Mouse (Mus musculus) liver, adult (tissue): ENCODE data around the gene Btbd17.

ENCODE experiments used
- GATA4 ChIP-seq: IDR thresholded peaks from 2 replicates; pipeline ENCODE4 v1.6.1; 2014; ENCODE audit warnings: mild to moderate bottlenecking, low read length; ENCODE audit not compliant: insufficient replicate concordance

The Btbd17 gene

DNA sequence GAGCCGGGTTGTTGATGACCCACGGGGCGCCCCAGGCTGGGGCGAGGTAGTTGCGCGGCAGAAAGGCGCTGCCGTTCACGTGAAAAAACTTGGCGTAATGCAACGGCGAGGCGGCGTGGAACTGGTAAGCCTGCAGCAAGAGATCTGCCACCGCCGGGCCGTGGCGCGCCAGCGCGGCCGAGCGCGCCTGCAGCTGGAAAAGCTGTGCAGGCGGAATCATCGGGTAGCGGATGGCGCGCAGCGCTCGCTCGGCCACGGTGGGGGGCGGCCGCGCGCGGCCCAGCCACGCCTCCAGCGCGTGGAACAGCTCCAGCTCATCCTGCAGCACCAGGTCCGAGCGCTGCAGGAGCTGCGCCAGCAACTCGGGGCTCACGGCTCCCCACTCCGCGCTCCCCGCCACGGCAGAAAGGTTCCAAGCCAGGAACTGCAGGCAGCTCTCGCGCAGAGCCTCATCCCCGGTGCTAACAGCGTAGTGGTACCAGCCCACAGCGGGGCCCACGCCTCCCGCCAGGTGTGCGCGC, 3.8 kb downstream of the Btbd17 start:
- TF ChIP-seq GATA4 = no peak

DNA sequence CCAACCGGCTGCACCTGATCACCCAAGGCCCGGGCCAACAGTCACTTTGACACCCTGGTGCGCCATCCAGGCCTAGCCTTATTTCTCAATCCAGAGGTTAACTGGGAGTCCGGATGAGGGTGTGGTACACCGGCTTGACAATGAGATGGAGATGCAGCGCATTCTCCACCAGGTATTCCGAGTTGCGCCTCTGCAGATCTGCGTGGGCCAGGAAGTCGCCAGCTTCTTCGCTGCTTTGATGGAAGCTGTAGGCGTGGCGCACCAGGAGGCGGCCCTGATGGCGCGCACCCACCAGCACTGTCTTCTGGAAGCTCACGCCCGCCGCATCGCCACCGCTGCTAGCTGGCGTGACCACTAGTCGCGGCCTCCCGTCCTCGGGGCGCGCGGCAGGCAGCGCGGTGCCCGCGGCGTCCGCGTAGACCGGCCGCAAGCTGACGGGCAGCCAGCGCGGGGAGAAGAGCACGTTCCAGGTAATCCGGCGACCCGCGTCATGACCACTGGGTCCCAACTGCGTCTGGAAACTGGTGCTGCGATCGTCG, 4.3 kb downstream of the Btbd17 start:
- no peak for TF ChIP-seq GATA4

DNA sequence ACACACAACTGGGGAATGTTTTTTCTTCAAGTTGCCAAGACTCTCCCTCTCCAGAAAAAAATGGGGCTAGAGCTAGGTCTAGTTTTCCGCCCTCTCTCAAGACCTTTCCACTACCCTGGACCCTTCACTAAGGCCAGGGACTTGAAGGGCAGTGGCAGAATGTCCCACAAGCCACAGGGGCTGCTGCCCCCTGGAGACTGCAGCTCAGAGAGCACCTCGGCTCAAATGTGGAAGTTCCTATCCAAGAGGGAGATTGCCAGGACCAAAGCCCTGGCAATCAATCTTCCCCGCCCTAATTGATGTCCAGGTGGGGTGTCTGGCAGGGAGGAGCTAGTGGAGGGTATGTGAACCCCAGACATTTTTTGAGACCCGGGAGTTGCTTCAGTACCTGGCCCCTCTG, 4.9 kb downstream of the Btbd17 start:
- no peak for TF ChIP-seq GATA4

DNA sequence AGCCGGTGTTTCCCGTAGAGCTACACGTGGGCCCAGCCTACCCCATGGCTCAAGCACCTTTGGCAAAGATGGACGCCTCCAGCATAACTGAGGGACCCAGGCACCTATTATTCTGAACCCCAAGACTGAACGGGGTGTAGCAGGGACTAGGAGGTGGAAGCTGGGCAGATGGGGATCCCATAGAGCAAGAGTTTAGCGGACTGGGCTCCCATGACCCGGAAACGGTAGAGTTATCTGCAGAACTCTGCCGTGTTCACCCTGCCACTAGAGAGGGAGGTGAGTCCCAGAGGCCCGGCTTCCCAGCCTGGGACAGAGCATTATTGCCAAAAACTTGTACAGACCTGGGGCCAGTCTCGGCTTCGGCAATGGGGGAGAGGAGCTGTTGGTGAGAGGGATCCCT, 5.6 kb downstream of the Btbd17 start:
- TF ChIP-seq GATA4 = no peak

DNA sequence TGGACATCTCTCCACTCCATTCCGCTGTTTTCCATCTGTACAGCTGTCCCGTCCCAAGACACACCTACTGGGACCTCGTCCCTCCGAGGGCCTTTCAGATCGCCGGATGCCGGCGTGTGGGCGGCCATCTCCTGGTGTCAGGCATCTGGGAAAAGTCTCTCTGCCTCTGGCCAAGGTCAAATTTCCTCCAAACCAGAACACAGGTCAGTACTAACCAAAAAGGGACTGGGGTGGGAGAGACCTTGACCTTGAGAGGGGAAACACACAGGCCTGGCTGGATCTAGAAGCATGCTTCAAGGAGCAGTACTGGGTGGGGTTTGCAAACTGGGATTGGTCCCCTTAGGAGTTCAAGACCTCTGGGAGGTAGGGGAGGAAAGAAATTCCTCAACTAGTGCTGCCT, 6.0 kb downstream of the Btbd17 start:
- no peak for TF ChIP-seq GATA4

DNA sequence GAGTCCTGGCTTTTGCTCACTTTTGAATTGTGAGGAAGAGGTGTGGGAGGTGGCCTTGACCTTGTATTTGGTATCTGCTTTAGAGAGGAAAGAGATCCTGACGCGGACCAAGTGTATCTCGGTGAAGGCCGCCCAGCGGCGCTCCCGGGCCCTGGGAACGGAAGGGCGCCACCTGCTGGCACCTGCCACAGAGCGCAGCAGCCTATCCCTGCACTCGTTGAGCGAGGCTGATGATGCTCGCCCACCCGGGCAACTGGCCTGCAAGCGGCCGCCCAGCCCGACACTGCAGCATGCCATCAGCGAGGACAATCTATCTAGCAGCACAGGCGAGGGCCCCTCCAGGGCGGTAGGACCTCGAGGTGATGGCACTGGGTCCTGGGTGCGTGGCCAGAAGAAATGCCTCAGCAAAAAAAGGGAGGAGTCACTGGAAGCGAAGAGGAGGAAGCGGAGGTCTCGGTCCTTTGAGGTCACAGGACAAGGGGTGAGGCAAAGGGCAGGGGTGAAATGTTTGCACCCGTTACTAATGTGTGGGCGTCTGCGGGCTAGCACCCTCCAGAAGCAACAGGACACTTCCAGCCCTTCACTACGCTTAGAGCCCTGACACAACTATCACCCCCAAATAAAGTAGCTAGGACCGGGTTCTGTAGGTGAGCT, 6.6 kb downstream of the Btbd17 start:
- no peak for TF ChIP-seq GATA4

DNA sequence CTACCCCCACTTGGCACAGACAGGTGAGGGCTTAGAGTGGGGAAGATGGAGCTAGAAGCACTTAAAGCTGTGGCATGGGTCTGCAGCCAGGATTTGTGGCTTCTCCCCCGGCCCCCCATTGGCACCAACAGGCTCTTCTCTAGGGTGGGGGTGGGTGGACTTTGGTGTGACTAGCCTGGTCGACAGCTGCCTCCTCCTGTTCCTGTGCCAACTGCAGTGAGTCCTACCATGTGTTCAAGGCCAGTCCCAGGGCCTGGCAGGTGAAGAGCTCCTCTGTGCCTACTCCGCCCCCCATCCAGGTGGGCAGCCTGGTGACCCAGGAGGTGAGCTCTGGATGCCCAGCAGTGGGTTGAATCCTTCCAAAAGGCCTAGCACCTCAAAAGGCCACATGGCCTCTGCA, 8.1 kb downstream of the Btbd17 start:
- no peak for TF ChIP-seq GATA4

DNA sequence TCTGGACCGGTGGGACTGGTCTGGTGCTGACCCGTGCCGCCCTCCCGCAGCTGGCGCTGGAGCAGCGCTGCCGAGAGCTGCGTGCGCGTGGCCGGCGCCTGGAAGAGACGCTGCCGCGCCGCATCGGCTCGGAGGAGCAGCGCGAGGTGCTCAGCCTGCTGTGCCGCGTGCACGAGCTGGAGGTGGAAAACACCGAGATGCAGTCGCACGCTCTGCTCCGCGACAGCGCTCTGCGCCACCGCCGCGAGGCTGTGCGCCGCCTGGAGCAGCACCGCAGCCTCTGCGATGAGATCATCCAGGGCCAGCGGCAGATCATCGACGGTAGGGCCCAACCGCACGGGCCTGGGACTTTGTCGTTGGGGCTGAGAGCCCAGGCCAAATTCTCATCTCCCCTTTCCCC, 9.4 kb downstream of the Btbd17 start:
- TF ChIP-seq GATA4 = no peak

DNA sequence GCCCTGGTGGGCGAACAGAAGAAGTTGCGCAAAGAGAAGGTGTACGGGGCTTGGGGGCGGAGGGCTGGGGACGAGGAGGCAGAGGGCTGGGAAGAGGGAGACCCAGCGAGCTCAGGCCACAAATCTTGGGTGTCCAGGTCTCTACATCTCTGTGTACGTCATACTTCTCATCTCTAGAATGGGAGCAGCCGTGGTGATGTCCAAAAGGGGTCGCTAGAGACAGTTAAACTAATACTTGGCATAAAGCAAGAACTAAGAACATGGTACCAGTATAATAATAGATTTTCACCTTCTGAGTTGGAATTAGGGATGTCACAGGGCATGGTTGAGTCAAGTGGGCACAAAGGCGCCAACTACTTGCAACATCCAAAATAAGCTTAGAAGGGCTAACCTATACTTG, 9.9 kb downstream of the Btbd17 start:
- no peak for TF ChIP-seq GATA4

DNA sequence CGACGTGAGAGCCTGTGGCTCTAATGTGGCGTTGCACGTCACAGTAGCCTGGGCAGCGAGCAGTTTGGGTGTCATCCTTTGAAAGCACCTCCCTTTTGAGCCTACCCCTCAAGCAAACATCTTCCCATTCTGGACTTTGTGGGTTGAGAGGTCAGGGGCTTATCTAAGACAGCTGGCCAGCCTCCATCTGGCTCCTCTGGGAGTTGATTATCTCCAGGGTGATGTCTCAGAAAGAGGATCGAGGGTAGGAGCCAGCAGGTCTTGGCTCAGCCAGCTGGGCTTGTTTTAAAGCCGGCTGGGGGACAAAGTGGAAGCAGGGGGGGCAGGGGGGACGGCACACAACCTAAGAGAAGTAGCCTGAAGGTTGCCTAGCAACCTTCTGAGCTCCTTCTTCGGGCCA, 15.7 kb downstream of the Btbd17 start:
- TF ChIP-seq GATA4 = no peak

DNA sequence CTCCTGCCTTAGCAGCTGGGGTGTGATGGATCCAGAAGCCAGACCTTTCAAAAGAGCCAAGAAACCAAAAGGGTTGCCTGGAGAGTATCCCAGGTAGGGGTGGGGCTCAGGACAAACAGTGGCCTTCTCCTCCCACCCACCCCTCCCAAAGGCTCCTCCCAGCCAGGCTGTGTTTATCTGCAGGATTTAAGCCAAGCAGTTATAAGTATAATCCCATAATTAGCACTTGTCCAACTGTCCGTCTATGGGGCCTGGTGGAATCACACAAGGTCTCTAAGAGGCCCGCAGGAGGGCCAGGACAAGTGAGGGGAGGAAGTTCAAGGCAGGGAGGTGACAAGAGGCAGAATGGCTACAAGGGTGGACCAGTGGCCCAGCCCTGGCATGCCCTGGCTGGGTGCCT, 23.8 kb downstream of the Btbd17 start:
- TF ChIP-seq GATA4 = no peak

DNA sequence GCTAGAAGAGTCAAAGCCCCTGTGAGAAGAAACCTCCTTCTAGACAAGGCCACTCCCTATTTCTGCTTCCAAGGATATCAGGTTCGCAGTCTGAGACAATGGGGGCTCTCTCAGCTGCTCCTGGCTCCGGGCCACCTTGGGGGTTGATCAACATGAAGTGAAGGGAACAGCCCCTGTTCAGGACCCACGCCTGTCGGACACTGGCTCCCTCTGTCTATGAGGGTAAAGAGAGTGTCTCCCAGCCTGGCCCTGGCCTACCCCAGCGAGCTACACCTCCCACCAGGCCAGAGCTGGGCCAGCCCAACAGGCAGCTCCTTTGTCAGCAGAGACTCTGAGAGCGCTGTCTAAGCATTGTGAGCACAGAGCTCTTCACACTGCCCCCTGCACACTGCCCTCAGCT, 25.8 kb downstream of the Btbd17 start:
- TF ChIP-seq GATA4 = no peak

DNA sequence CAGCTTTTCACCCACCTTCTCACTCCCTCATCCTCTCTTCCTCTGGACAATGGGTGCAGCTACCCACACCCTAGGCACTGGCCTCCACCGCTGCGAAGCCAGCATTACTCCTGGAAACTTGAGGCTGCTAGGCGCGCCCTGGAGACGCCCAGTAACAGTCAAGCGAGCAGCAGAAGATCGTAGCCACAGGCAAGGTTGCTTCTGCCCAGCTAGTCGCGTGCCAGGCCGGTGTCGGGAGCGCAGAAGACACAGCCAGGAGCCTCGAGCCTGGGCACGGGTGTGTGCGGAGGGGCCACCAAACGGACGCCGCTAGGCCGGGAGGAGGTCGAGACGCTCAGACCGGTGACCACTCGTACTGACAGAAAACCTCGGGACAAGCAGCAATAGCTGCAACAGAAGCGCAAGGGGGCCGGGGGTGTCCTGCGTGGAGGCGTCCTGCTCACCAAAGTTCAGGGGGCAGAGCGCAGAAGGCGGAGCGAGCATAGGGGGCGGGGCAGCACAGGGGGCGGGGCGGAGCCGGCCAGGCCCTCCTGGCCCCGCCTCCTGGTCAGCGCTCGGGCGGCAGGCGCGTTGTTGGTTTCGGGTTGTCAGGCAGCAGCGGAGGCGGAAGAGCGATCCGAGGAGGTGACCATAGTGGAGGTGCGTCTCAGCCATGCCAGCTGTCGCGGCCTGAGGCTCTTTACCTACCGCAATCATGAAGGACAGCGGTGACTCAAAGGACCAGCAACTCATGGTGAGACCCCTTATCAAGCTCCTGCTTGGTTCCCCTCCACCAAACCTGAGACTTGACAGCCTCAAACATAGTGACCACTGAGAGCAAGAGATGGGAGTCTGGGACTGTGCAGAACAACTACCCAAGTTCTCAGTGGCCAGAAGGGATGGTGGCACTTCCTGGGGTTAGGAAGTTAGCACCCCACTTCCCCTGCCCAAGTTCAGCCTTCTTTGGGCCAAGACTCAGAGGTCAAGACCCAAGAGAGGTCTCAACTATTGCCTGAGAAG, 30.6 kb downstream of the Btbd17 start, which contains the start of gene Kif19a:
Gene Kif19a, plus strand, starts transcription at position 569 of the 999 bp plus-strand sequence.
- no peak for TF ChIP-seq GATA4

DNA sequence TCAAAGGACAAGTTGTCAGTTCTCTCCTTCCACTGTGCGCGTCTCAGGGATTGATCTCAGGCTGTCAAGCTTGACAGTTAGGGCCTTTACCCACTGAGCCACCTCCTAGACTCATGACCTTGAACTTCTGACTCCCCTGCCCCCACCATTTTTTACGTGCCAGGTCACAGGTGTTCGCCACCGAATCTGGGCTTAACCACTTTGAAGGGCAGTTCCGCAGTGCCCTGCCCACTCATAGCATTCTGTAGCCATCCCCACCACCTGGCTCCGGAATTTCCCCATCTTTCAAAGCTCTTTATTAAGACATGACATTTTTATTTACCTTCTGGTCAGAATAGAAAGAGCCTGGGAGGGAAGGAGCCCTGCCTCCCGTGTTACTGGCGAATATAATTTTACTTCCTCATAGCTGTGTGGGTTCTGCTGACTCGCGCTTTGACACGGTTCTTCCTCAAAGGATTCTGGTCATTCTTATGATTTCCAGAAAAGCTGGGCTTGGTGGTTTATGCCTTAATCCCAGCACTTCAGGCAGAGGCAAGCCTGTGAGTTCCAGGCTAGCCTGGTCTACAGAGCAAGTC, 48.1 kb downstream of the Btbd17 start:
- no peak for TF ChIP-seq GATA4

DNA sequence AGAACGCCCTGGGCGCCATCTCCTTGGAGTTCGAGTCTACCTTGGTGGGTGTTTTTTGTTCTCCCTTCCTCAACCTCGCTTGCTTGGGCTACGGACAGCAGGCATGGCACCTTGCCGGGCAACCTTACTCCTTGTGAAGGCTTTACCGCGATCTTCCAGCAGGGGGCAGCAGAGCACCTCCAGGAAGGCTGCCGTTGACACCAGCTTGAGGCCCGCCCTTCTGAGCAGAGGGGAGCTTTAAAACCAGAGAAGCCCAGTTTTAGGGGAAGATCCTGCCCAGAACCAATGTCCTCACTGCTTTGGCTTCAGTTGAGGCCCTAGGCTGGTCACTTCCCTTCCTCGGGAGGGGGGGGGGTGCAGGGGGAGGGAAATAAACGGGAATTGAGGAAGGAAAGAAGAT, 50.6 kb downstream of the Btbd17 start:
- no peak for TF ChIP-seq GATA4

DNA sequence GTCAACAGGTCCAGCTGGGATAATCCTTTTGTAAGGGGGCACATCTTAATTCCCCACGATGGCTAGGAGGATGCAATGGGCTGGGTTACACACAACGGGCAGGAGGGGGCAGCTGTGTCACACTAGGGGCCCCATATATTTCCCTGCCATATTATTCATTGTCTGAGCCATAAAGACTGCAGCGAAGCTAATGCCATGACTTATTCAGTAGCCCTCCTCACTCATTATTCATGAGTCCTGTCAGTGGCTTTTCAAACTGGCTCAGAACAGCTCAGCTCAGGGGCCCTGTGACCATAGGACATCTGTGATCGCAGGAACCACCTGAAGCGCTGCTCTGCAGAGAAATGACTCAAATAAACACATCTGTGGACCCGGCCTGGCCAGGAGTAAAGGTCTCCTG, 54.3 kb downstream of the Btbd17 start:
- TF ChIP-seq GATA4 = no peak
